Mouse (Mus musculus) ES-CJ7 (cell line): ENCODE results near the gene Mark3.
"Not testable (repeated sequence)": the region's sequence is repeated elsewhere in the genome, so short reads cannot be mapped to it uniquely, and the experiment has no call there.

Experiments
- DNase-seq: peaks from one replicate; pipeline ENCODE4 v3.0.0; 2011; ENCODE audit warnings: low read depth, low spot score

Gene Mark3

DNA sequence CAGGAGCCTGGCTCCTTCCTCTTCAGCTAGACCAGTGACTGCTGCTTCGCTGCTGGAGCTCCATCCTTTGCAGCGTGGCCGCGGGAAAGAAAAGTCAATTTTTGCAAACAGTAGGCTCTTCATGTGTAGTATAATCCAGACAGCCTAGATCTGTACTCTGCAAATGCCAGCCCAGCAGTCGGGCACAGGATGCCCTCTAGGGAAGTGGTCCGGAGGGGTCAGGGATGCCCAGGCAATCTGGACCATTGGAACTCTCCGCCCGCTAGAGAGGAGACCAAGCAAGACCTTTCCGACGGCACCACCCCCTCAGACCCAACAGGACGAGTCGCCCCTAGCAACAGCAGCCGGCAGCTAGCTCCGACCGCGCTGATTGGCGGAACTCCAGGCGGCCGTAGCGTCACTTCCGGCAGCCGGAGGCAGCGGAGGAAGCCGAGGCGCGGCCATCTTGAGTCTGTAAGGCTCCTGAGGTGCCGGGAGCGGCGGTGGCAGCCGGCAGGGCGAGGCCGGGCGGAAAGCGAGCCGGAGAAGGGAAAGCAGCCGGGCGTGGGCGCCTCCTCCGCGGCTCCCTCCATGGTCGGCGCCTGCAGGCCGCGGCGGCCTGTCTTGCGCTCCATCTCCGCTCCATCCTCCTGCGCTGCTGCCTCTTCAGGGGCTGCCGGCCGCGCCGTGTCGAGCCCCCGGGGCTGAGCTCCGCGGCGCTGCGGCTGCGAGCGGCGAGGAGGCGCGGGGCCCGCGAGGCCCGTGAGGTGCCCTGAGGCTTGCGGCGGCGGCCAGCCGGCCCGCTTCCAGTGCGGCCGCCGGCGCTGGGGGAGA, at the start of gene Mark3:
Gene Mark3 (plus strand): TSS at position 450 of the 813 bp plus-strand sequence.
- DNase-seq: peak; percentile 94

DNA sequence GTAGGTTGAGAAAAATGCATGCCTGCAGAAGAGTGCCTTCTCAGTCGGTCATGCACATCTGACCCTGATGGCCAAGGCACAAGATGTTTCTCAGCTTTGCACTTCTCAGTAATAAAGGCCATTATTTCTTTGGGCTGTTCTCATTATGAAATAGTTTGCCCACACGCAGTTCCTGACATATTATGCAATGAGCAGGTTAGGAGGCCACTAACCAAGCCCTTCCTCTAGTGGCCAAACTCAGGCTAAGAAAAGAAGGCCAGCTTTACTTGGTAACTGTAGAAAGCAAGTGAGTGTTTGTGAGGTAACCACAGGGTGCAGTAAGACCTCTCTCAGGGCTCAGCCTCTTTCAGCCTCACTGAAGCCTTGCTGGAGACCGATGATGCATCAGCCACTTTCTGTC, 49.4 kb upstream of the Mark3 start:
- no peak for DNase-seq

DNA sequence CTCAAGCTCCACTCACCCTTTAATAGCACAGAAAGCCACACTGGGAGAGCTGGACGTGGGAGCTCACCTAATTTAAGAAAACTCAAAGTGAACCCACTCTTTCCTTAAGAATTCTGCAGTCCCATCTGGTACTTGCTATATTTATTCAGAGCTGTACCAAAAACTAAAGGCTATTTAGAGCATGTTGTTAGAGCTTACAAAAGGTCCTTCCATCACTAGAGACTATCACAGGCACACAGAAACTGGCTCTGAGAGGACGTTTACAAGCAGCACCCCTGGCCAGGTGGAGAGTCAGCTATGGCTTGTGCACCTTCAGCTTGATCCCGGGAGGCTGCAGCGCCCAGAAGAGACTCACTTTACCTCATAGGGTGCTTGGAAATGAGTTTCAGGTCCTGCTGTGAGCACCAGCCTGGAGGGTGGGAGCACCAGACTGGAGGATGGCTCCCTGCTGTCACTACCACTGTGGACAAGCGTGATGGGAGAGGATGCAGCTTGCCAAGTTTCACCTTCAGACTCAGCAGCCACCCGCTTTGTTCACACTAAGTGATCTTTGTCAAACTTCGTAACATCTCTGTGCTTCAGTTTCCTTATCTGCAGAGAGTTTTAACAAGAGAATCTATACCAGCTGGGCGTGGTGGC, 46.6 kb upstream of the Mark3 start:
- no peak for DNase-seq

DNA sequence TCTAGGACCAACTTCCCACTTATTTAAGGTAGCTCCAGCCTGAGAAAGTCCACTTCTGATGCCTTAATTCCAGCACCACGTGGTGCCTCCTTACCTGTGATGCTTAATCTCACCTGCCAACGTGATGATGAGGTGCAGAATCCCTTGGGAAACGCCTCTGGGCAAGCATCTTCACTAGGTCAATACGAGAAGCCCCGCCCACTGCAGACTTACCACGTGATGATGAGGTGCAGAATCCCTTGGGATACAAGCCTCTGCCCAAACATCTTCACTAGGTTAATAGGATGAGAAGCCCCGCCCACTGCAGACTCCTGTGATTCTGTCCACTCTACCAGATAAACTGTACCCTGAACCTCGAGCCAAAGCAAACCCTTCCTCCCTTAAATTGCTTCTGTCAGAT, 45.1 kb upstream of the Mark3 start:
- DNase-seq: peak; percentile 59

DNA sequence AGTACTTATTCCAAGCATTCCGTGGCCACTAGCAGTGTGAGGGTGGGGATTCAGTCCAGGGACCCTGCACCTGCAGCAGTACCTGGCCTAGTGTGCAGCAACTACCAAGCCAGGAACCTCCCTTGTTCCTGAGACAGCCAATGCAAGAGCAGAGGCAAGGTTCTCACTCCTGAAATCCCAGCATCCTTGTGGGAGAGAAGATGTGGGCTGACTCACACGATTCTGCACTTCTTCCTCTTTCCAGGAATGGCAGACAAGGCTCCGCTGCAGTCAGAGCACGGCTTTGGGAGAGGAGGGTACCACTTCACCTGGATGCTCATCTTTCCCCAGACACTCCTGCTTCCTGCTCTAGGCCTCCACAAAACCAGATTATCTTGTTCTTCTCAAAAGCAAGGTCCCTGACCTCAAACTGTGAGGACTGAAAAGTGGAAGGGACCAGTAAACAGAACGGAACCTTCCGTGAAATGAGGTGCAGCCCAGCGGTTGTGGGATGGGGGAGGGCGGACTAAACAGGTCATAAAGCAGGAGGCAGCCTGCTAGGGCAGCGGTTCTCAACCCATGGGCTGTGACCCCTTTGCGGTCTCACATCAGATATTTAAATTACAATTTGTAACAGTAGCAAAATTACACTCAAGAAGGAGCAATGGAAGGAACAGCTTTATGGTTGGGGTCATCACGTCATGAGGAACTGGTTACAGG, 41.1 kb upstream of the Mark3 start:
- DNase-seq: no peak

DNA sequence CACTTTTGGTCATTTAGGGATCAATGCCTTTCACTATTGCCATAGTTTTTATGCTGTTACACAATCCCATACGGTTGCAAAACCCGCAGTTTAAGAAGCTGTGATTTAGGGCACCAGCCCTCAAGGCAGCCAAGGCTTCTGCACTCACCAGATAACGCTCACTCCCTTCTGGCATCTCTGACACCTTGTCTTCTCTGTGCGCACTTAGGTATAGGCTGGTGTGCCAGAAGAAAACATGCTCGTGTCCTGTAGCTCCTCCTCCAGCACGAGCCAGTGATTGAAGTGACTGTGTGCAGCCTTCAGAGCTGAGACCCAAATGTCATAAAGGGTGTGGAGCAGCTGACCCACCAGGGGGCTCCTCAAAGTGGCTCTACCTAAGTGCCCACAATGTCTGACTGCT, 39.0 kb upstream of the Mark3 start:
- DNase-seq: no peak

DNA sequence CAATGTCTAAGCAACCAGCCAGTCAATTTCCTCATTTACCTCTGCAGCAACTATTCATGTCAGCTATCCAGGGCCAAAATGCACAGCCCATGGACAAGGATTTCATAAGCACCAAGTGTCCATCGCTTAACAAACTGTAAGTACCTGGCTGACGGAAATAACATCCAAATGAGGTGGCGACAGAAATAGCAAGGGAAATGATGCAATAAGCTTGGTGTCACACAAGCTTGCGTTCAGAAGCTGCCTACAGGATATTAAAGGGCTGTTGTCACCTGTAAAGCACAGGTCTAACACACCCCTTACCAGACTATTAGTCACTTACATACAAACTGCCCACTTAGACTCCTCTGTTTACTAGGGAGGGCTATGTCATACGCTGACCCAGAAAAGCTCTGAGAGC, 38.6 kb upstream of the Mark3 start:
- no peak for DNase-seq

DNA sequence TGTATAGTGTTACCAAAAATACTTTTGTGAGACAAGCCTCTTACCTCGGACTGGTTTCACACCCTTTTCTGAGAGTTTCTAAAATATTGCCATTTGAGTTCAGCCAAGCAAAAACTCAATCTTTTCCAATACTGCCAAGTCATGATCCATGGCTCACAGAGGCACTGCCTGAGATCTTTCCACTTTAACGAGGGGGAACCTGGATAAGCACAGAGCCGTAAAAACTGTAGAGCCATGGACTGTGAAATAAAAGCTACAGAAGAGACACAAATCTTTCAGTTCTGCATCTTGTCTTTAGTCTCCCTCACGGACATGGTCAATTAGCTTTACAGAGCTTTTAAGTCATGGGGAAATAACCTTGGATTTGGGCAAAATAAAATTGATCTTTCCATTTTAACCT, 37.6 kb upstream of the Mark3 start:
- DNase-seq: no peak

DNA sequence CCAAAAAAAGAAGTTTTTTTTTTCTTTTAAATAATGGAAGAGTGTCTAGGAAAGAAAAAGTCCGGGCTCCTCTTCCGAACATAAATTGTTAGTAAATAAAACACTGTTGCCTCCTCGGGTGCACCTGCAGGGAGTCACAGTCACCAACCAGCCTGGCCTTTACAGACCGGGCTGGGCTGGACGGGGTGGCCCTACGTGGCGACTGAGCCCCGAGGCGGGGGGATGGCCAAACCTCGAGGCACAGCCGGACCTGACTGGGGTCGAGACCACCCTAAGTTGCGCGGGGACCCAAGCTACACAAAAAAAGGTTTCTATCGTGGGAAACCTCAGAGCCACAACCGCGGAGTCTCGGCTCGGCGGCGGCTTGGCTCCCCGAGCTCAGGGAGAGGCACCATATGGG, 37.0 kb upstream of the Mark3 start:
- DNase-seq: no peak

DNA sequence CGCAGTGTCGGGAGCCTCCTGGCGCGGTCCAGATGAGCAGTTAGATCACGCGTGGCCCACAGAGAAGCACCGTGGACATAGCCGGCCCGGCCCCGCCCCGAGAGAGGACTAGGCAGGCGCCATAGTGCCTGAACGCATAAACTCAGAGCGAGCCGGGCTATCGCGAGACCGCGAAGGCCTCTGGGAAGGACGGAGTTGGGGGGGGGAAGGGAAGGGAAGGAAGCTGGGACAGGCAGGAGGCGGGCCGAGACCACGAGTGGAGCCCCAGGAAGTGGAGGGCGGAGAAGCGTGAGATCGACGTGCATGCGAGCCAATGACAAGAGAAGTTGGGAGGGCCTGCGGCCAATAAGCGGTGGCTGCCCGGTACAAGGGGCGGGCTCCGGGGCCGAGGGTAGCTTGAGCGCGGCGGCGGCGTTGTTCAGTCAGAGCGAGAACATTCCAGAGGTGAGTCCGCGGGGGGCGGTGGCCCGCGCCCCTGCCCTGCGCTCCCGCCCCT, 36.5 kb upstream of the Mark3 start, which contains the start of gene Eif5:
Gene Eif5 (plus strand): TSS at position 221 of the 496 bp plus-strand sequence.
- peak; percentile 98 for DNase-seq

DNA sequence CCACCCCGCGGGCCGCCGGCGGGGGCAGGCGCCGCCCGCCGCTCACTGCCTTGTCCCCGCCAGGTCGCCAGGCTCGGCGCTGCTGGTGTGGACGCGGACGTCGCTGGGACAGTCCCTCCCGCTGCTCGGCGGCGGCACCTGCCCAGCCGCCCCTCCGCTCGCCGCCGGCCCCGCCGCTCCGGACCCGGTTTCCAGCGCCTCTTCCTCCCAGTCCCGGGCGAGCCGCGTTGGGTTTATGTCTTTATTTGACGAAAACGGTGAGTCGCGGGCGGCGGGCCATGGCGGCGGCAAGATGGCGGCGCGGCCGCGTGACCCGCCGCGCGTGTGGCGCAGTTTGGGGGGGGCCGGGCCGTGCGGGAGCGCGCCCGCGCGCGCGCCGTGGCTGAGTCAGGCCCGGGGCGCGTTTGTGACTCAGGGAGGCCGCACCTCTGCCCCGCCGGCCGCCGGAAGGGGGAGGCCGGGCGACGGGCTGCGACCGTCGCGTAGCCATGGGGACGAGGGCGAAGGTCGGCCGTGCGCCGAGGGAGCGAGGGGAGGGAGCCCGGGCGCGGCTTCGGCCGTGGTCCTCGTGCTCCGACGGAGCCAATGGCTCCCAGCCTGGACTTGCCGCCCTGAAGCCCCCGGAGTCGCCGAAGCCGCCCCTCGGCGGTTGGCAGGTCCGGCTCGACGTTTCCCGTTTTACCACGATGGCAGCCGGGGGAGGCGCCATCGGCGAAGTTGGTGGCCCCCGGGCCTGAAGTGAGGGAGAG, 35.9 kb upstream of the Mark3 start:
- peak; percentile 44 for DNase-seq

DNA sequence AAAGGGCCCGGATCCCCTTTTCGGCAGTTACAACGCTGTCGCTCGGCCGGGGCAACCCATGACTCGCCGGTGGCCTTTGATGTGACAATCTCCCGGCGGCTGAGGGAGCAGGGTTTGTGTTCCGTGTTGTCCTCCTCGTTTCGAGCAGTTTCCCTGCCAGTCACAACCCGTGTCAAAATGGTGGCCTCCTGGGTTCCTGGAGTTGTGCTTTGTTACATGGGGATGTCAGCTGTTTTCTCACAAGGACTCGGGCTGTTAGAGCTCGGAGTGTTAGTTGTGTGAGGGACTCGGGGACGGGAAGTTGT, 35.3 kb upstream of the Mark3 start:
- no peak for DNase-seq

DNA sequence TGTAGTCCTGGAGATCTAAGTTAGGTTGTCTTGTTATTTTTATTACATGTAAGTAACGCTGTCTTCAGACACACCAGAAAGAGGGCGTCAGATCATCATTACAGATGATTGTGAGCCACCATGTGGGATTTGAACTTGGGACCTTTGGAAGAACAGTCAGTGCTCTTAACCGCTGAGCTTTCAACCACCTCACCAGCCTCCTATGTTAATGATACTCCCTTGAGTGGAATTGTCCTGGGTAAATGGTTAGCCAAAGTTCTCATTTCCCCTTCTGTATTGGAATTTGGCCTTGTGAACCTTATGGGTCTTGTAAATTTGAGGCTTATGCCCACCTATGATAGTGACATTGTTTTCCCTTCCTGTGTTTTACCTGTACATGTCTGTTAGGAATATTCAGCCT, 27.3 kb upstream of the Mark3 start:
- DNase-seq: no peak

DNA sequence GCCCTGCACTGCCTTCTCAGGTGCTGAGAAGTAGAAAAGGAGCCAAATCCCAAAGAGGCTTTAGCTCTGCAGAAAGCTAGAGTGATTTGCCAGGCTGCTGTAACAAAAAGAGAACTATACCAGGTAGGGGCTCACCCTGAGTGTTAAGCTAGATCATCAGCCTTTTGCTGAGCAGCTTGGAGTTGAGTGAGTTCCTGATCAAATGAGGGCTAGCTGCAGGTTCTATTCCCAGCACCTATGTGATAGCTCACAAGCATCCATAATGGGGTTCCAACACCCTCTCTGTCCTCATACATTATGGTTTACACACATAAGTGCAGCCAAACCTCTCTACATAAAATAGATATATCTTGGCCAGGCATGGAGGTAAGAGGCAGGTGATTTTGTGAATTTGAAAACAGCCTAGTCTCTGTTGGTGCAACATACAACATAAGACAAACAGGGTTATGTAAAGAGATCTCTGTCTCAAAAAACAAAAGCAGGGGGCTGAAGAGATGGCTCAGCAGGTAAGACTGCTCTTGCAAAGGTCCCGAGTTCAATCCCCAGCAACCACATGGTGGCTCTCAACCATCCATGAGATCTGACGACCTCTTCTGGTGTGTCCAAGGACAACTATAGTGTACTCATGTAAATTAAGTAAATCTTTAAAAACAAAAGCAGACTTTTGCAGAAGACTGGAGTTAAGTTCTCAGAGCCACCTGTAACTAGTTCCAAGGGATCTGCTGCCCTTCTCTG, 25.6 kb upstream of the Mark3 start:
- no peak for DNase-seq

DNA sequence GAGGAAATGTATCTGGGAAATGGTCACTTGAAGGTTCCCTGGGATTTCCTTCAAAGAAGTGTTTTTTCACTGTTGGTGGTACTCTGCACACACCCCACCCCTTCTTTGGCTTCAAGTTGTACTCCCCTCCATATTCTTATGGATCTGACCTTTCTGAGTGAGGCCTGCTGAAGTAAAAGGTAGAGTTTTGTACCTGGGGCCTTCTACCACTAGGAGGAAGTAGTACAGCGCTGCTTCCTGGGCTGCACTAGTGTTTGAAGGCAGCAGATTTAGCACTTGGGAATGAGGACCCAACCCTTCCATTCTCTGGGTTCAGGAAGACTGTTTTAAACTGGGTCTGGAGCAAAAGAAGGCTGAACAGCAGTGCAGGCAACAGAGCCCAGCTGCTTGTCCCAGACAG, 23.6 kb upstream of the Mark3 start:
- DNase-seq: peak; percentile 61

DNA sequence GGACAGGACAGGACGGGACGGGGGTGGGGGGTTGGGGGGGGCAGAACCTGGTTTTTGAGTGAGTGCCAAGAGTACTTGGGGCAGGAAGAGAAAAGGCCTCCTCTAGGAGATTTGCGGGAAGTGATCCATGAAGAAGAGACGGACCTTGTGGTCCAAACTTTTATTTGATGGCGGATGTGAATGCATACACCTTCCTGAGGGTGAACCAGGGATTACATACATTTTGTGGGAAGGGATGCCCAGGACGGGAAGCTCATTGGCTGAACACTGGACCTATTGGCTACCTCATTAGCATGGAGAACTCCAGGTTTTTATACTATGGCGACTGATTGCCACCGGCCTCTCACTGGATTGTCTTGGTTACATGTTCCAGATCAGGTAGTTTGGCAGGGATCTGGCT, 22.0 kb upstream of the Mark3 start:
- no peak for DNase-seq

DNA sequence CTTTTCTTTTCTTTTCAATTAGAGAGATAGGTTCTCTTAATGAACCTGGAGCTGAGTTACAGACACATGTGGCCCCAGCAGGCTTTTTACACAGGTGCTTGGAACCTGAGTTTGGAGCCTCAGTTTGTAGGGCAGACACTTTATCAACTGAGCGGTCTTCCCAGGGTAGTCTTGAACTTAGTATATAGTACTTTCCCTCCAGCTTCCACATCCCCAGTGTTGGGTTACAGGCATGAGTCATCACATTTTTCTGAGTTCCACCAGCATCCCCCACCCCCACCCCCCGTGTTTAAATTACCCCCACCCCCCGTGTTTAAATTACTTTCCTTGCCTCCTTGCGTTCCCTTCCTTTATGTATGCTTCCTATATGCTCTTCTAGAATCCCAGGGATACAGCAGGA, 19.0 kb upstream of the Mark3 start:
- DNase-seq: peak; percentile 52

DNA sequence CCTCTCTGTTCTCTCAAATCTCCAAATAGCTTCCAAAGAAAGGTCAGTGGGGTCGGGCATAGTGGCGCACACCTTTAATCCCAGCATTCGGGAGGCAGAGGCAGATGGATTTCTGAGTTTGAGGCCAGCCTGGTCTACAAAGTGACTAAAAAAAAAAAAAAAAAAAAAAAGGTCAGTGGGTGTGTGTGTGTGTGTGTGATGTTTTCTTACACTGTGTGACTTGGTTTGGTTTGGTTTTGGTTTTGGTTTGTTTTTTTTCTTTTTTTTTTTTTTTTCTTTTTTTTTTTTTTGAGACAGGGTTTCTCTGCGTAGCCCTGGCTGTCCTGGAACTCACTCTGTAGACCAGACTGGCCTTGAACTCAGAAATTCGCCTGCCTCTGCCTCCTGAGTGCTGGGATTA, 18.4 kb upstream of the Mark3 start:
- not testable (repeated sequence) for DNase-seq

DNA sequence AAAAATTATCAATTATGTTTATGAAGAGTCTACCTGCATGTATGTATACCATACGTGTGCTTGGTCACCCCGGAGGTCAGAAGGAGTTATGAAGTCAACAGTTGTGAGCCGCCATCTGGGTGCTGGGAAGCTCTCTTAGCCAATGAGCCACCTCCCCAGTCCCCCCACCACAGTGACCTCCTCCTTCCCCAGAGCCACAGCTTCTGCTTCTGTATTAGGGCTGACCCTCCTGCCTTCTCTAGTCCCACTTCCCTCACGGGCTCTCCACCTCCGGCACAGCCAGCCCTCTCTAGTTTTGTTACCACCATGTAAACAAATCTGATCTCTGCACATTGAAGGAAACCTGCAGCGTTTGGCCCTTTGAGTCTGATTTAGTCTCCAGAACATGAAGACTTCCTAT, 16.8 kb upstream of the Mark3 start:
- no peak for DNase-seq

DNA sequence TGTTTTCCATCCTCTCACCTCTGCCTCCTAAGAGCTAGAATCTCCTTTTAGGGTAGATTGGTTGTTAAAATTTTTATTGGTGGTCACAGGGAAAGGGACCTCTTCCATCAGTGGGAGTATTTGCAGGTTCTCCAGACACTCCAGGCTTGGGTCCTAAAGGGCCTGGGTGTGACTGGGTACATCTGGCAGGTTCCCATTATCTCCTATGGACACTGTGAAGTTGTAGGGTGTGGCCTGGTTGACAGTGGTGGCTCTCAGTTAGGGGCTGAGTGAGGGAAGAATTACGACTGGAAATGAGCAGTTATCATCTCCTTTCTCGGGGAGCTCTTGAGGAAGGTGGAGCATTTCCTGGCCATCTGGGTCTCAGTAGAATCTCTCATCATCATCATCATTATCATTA, 15.7 kb upstream of the Mark3 start:
- DNase-seq: no peak

DNA sequence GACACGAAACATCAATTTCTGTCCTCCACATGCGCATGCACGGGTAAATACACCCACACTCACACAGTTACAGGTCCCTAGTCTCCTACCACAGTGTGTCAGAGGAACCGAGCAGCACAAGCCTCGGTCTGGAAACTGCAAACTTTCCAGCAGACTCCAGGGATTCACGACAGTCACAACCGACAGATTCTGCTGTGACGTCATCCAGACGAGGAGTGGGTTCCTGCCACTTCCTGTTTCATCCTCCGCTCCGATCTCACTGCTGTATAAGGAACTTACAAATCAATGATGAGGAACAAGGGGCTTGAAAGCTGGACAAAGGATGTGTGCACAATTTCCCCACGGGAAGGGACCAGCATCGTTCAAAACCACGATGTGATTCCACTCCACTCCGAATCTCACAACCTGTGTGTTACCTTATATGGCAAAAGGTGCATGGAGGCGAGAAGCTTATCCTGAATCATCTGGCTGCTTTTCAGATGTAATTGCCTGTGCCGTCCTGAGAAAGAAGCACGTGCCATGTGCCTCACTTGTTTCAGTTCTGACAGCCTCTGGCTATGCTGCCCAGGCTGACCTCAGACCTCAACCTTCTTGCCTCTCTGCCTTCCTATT, 14.6 kb upstream of the Mark3 start:
- peak; percentile 60 for DNase-seq
